Mouse (Mus musculus) bone marrow macrophage, adult 2 months (primary cell): ENCODE measurements at regions not wholly inside any gene's neighbourhood (a gene's known extent, or its start where the extent isn't known, plus 50 kb on each side); places are given as distances from the start of the nearest gene placed in this dataset.

Experiments
- H3K27ac ChIP-seq: 2 replicates; pipeline ENCODE4 v1.5.1; 2012; ENCODE audit warnings: low read depth, low read length; ENCODE audit not compliant: insufficient read depth
- H3K4me1 ChIP-seq: 2 replicates; pipeline ENCODE4 v1.6.1; 2012; ENCODE audit warnings: low read length; ENCODE audit not compliant: control insufficient read depth, insufficient read depth
- H3K4me3 ChIP-seq: 2 replicates; pipeline ENCODE4 v1.5.1; 2012; ENCODE audit warnings: mild to moderate bottlenecking, low read length, moderate library complexity; ENCODE audit not compliant: insufficient read depth
- CTCF ChIP-seq: IDR thresholded peaks from 2 replicates; pipeline ENCODE4 v1.5.1; 2012; ENCODE audit warnings: low read depth, mild to moderate bottlenecking, low read length, moderate library complexity
- POLR2A ChIP-seq: IDR thresholded peaks from 2 replicates; pipeline ENCODE4 v1.6.1; 2012; ENCODE audit warnings: mild to moderate bottlenecking, low read depth, low read length, borderline replicate concordance

DNA sequence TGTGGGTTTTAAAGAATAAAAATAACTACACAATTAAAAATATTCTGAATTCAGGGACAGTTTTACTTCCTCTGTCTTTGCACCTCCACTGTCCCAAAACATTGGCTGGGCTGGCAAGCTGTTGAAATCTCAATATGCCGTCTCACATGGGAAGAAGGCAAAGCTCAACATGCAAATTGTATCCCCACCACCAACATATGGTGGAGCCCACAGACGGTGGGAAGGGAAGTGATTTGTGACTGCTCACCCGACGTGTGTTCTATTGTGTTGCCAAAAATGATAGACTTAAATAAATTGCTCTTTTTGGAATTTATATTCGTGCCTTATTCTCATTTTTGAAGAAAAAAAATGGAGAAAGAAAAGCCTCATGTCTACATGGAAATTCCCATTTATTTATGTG, 105.6 kb downstream of the Fam204a start:
- Histone ChIP-seq H3K4me3 (no peak overlapping the region), H3K4me1 (no peaks in the 10 kb centered on the region), H3K27ac (no peak overlapping the region)
- TF ChIP-seq POLR2A (no peak), CTCF (no peak)

DNA sequence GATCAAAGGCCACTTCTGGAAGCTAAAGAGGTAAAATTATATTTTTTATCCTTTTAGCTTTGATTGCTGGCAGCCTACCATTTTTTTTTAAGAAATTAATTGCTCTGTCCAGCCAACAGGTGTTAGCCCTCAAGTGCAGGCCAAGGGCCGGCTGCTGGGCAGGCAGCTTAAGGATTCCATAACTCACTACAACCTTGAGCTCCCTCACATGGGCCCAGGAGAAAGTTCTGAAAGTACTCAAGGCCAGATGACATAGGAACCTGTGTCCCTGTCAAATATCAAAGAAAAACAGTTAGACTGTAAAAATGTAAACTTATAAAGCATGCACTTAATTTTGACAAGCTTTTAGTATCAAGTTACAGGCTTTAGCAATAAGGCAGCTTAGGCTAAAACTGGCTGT, 107.5 kb downstream of the Fam204a start:
- no peak for TF ChIP-seq CTCF
- TF ChIP-seq POLR2A = no peak
- H3K27ac ChIP-seq = no peak overlapping the region

DNA sequence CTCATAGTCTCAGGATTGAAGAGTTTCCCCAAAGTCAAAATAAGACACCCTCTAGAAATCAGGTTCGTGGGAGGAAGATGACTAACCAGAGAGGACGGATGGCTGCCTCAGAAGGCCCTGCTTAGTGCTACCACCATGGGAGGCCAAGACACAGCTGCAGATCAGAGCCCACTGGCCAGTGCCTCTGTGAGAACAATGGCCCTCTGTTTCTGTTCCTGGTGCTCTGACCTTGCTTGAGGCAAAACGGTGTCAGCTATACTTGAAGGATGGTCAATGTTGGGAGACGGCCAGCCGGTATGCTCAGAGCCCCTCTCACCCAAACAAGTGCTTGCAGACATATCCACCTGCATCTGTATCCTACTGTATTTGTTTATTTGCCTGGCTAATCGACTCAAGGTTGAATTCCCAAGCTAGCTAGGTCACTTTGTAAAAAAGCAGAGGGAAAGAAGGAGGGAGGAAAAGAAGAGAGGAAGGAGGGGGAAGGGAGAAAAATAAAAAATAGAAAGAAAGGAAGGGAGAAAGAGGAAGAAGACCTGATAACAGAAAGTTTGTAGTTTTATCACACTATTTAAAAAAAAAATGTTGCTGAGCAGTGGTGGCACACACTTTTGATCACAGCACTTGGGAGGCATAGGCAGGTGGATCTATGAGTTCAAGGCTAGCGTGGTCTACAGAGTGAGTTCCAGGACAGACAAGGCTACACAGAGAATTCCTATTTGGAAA, 112.7 kb downstream of the Fam204a start:
- TF ChIP-seq CTCF (no peak), POLR2A (no peak)

More for the DNA sequence above, 107.5 kb downstream of the Fam204a start:
- Histone ChIP-seq H3K4me1 (no peaks in the 10 kb centered on the region), H3K4me3 (no peak overlapping the region)

DNA sequence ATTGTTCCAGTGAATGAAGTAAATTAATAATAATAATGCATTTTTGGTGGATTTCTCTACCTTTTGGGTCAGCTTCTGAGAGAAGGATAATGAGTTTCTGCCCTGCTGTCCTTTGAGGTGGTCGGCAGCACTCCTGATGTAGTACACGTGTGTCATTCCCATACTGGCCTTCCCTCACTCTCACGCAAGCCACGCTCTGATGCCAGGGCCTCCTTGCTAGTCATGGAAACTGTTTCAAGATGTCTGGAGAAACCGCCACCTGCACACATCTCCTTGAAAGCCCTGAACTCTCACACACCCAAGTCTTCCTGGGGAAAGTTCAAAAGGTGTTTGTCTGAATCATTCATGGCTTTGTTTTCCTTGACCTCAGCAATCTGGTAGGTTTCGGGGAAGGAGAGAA, 116.2 kb downstream of the Fam204a start:
- no peak overlapping the region for H3K4me3 ChIP-seq
- no peak overlapping the region for H3K27ac ChIP-seq
- no peak for TF ChIP-seq CTCF
- no peak for TF ChIP-seq POLR2A
- H3K4me1 ChIP-seq = no peaks in the 10 kb centered on the region

More for the DNA sequence above, 112.7 kb downstream of the Fam204a start:
- H3K4me3 ChIP-seq = no peak overlapping the region
- no peak overlapping the region for H3K27ac ChIP-seq
- H3K4me1 ChIP-seq = no peaks in the 10 kb centered on the region

DNA sequence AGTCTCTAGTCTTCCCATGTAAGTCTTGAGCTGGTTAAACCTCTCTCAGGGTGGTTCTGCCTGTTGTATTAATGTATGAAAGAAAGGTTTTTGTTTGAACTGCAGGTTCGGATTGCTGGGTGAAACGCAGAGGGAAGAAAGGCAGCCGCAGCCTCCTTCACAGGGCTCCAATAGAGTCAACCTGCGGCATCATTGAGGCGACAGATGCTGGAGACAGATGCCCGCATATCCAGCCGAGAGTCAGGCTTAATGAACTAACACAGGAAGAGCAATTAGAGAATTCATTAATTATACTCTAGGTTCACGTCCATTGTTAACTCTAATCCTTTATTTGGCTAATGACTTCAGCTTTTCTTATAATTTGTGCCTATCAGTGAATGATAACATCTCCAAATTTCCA, 117.0 kb downstream of the Fam204a start:
- no peak for TF ChIP-seq CTCF
- TF ChIP-seq POLR2A = no peak
- Histone ChIP-seq H3K27ac (no peak overlapping the region), H3K4me3 (no peak overlapping the region), H3K4me1 (no peaks in the 10 kb centered on the region)

DNA sequence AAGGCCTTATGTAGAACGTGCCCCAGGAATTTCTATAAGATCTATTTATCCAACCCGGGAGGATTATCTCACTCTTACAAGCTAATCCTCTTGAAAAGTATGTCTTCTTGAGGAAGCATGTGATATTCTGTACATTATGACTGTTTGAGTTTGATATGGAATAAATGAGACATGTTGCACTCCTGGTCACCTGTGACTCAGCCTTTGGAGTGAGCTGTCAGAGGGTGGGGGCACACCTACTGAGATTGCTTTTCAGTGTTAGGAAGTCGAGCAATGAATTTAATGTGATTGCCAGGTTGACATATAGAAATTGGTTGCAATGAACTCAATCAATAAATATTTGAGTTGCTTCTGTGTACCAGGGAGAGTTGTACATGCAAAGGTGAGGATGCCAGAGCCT, 128.6 kb downstream of the Fam204a start:
- Histone ChIP-seq H3K27ac (no peak overlapping the region), H3K4me3 (no peak overlapping the region), H3K4me1 (no peaks in the 10 kb centered on the region)
- TF ChIP-seq POLR2A (no peak), CTCF (no peak)

DNA sequence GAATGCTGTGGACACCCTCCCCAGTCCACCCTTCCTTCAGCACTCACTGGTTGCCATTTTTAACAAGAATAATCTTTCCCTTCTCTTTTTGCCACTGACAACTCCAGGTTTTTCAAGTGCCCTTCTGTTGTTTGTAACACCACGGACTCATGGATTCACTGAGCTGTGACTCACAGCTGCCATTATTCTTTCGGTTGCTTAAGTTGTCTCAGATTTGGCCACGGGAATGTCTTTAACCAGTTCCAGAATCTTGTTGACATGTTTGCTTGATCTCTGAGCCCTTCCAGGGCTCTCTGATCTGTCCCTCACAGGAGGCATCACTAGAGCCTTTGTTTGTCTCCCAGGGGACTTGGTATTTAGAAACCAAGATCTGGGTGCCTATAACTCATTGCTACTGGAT, 131.5 kb upstream of the Rab11fip2 start:
- Histone ChIP-seq H3K4me3 (no peak overlapping the region), H3K27ac (no peak overlapping the region), H3K4me1 (no peaks in the 10 kb centered on the region)
- TF ChIP-seq POLR2A = no peak
- TF ChIP-seq CTCF = no peak

DNA sequence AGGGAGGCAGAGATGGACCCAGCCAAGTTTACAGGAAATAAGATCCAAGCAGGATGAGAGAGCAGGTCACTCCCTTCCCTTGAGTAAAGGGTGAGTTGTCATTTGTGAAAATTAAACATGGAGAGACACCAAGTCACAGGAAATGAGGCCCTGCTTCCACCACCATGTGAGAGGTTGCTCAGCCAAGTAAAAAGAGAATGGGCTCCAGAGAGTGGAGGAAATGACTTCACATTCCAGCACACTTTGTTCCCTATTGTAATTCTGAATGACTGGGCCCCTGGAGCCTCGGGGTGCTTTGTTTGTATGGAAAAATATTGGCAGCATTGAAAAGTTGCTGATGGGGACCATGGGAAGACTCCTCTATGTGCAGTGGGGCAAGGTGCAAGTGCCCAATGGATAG, 129.9 kb upstream of the Rab11fip2 start:
- Histone ChIP-seq H3K4me1 (no peaks in the 10 kb centered on the region), H3K4me3 (no peak overlapping the region), H3K27ac (no peak overlapping the region)
- TF ChIP-seq CTCF = no peak
- TF ChIP-seq POLR2A = no peak

DNA sequence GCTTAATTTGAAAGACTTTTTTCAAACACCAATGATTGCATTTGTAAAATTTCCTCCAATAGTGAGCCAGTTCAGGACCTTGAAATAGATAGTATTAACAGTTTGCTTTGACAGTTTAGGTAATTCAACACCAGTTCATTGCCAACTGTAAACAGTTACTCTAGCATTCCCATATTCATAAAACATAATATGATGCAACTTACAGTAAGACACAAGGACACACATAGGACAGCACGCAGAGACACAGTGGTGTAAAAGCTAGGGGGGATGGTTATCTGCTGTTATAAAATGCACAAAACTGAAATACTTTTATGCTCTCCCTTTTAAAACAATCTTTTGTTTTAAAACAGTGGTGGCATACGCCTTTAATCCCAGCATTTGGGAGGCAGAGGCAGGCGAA, 122.7 kb upstream of the Rab11fip2 start:
- H3K4me1 ChIP-seq = no peaks in the 10 kb centered on the region
- no peak overlapping the region for H3K27ac ChIP-seq
- no peak overlapping the region for H3K4me3 ChIP-seq
- TF ChIP-seq CTCF (no peak), POLR2A (no peak)

DNA sequence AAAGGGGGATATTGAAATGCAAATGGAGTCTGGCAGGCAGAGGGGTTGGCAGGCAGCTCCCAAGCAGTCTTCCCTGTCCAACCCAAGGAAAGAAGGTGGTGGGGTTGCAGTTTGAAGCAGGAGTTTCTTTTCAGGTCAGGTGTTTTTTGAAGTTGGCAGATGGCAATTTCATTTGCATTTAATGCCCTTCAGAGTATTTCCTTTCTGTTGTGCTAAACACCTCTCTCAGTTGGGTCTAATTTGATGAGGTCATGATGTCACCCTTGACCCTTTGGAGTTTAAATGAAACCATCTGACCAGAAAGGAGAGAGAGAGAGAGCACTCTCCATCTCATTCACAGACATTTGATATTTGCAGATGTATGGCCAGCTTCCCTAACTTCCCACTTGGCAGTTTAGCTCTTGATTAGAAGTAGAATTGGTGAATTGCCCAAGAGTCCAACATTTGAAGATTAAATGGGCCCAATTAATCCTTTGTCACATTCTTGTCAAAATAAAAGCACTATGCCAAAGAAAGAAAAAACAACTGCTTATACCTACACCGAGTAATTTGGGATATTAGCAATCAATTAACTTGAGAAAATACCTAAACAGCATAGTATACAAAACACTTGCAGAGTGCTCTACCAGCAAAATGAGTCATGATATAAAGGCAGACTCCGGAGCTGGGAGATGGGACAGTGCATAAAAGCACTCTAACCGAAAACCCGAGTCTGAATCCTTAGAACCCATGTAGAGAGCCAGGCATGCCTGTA, 111.8 kb upstream of the Rab11fip2 start:
- no peak for TF ChIP-seq POLR2A
- no peak for TF ChIP-seq CTCF
- Histone ChIP-seq H3K27ac (no peak overlapping the region), H3K4me1 (no peaks in the 10 kb centered on the region), H3K4me3 (no peak overlapping the region)

DNA sequence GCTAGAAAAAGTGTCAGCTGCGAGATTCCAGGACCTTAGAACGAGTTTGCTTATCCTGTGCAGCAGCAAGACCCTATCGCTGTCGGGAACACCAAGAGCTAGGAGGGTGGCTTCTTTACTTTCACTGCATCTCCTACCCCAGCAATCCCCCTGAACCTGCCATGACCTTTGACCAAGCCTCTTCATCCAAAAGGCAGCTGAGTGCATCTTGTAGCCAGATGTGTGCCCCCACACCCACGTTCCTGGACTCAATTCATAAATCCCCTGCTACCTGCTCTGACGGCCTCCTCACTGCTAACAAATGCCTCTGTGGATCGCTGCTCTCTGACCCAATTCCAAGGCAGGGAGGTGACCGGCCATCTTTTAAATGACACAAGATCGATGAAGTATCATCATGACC, 107.7 kb upstream of the Rab11fip2 start:
- no peak overlapping the region for H3K4me3 ChIP-seq
- H3K27ac ChIP-seq = no peak overlapping the region
- no peaks in the 10 kb centered on the region for H3K4me1 ChIP-seq
- TF ChIP-seq POLR2A = no peak
- TF ChIP-seq CTCF = no peak
